Mouse (Mus musculus) forebrain, embryonic 10.5 days (tissue): ENCODE results near the gene 4933402J07Rik. TPM values are rescaled to one million over a fixed set of nuclear protein-coding genes. Genes with fewer than 3 reads are reported as not detected.

ENCODE experiments used
- DNase-seq: peaks from one replicate; pipeline ENCODE4 v3.0.0-alpha.2; 2017; ENCODE audit warnings: low spot score; ENCODE audit errors: extremely low spot score
- H3K27ac ChIP-seq: fragments of 300-500 bp; sonication (generic); 2 replicates; pipeline ENCODE4 v1.5.1; 2016; ENCODE audit warnings: mild to moderate bottlenecking
- H3K27me3 ChIP-seq: fragments of 300-500 bp; sonication (generic); 2 replicates; pipeline ENCODE4 v1.6.1; 2016; ENCODE audit warnings: mild to moderate bottlenecking; ENCODE audit not compliant: poor library complexity, severe bottlenecking
- H3K36me3 ChIP-seq: fragments of 300-500 bp; sonication (generic); replicated peaks from 2 replicates; pipeline ENCODE4 v1.6.1; 2016; ENCODE audit warnings: mild to moderate bottlenecking, moderate library complexity
- H3K4me1 ChIP-seq: fragments of 300-500 bp; sonication (generic); 2 replicates; pipeline ENCODE4 v1.6.1; 2016
- H3K4me3 ChIP-seq: fragments of 300-500 bp; sonication (generic); 2 replicates; pipeline ENCODE4 v1.5.1; 2016; ENCODE audit warnings: mild to moderate bottlenecking, moderate library complexity
- H3K9me3 ChIP-seq: fragments of 300-500 bp; sonication (generic); 2 replicates; pipeline ENCODE4 v1.6.1; 2016; ENCODE audit warnings: mild to moderate bottlenecking, moderate library complexity
- WGBS: fragments of 180-500 bp; shearing (Covaris S2); methylation state at CpG from one replicate; pipeline ENCODE4 v1.1.7; 2016; 5-methylcytosine and 5-hydroxymethylcytosine counted together
- polyA plus RNA-seq: library from polyadenylated mRNA; unstranded; fragments of >200 nt; fragmentation: Nextera tagmentation; extraction: Ambion mirVana; gene quantifications from 2 replicates; pipeline ENCODE4 v1.2.1, GENCODE M21; 2016

4933402J07Rik gene
- not detected in 2 replicates for polyA plus RNA-seq

DNA sequence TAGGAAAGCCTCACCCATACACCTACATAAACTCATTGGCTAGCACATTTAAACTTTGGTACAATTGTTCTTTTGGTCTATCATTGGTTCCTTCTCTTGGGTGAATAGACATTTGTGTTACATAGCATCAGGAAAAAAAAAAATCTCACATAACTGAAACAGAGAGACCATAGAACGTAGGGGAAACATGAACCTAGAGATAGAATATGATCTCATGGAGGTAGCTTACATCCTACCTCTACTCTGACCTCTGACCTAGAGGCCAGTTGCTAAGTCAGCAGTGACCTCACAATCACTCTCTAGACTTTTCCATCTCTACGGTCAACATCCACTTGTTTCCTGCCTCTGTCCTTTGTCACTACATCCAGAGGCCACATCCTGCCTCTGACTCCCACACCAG lies at the start of gene 4933402J07Rik:
TSS of gene 4933402J07Rik (plus strand) at position 301 of the 400 bp plus-strand sequence.
- H3K9me3 ChIP-seq, result no peaks in the 10 kb centered on the region
- H3K36me3 ChIP-seq, result no peaks in the 10 kb centered on the region
- DNase-seq, result no peak
- H3K27ac ChIP-seq, result no peak within 1 kb of the TSS
- no peaks in the 10 kb centered on the region for H3K4me1 ChIP-seq
- no peak within 1 kb of the TSS for H3K4me3 ChIP-seq
- 79% methylated on average over 2 of the region's 2 CpGs for WGBS
- no peaks in the 10 kb centered on the region for H3K27me3 ChIP-seq

DNA sequence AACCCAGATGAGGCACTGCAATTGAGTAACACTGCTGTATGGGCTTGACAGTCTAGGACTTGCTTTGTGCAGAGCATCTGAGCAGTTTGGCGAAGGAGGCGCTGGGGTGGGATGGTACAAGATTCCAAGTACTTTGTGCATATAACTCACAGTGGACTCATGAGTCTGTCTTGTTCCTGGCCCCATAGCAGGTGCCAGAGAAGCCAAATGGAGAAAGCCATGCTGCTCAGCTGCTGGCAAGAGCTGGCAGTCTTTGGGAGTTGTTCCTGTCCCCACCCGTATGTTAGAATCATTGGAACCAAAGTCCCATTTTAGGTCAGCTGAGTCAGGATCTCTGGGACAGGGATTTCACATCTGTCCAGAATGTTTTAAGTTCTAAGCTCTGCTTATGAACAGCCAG lies 46.5 kb upstream of the 4933402J07Rik start:
- Histone ChIP-seq H3K36me3 (no peaks in the 10 kb centered on the region), H3K4me3 (no peak overlapping the region), H3K27ac (no peak overlapping the region), H3K9me3 (no peaks in the 10 kb centered on the region), H3K4me1 (peaks cover 6% of the 10 kb centered on the region), H3K27me3 (no peaks in the 10 kb centered on the region)
- 95% methylated on average over 3 of the region's 3 CpGs for WGBS
- no peak for DNase-seq

DNA sequence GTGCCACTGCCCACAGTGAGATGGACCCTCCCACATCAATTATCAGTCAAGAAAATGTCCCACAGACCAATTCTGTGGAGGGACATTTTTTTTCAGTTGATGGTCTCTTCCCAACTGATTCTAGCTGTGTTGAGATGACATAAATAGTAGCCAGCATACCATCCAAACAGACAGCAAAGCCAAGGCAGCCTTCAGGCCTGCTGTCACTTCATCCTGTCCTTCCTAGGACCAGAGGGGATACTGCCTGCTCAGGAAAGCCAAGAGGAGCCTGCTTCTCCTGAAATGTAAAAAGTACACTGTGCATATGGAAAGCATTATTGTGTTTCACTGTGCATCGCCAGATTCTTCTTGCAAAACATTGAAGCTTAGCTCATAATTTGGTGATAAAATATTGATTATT lies 38.6 kb upstream of the 4933402J07Rik start:
- Histone ChIP-seq H3K9me3 (no peaks in the 10 kb centered on the region), H3K36me3 (no peaks in the 10 kb centered on the region), H3K4me1 (no peaks in the 10 kb centered on the region), H3K27me3 (no peaks in the 10 kb centered on the region), H3K4me3 (no peak overlapping the region), H3K27ac (no peak overlapping the region)
- WGBS, result 89% methylated on average over 1 of the region's 1 CpGs
- DNase-seq, result no peak

GRCm38 (mm10) chr8:87531176-87531575 lies 32.5 kb upstream of the 4933402J07Rik start:
- Histone ChIP-seq H3K9me3 (no peaks in the 10 kb centered on the region), H3K36me3 (no peaks in the 10 kb centered on the region), H3K27me3 (0 out of 2 replicates have a peak, but pooled peaks cover 7% of the 10 kb centered on the region), H3K27ac (no peak overlapping the region), H3K4me3 (no peak overlapping the region), H3K4me1 (no peaks in the 10 kb centered on the region)
- DNase-seq, result no peak
- 64% methylated on average over 4 of the region's 4 CpGs for WGBS

GRCm38 (mm10) chr8:87533476-87533875 lies 30.2 kb upstream of the 4933402J07Rik start:
- H3K27ac ChIP-seq, result no peak overlapping the region
- 89% methylated on average over 4 of the region's 4 CpGs for WGBS
- H3K9me3 ChIP-seq, result no peaks in the 10 kb centered on the region
- peaks cover 6% of the 10 kb centered on the region for H3K4me1 ChIP-seq
- no peaks in the 10 kb centered on the region for H3K36me3 ChIP-seq
- H3K4me3 ChIP-seq, result no peak overlapping the region
- peaks cover 7% of the 10 kb centered on the region; the same call in 1 of the 2 replicates for H3K27me3 ChIP-seq
- DNase-seq, result no peak

DNA sequence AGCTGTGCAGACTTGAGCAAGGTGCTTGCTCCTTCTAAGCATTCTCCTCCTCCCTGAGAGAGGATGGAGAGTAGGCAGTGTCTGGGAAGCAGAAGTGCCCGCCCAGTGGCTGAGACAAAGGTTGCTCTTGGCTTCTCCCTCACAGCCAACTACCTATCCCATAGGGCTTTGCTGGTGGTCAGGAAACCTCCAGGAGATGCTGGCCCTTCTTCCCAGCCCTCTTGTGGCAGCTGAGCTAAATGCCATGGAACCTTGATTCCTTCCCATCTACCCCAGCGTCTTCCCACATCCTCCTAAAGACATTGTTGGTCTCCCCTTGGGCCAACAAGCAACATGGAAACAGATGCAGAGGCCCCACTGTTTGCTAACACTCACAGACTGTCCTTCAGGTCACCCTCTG lies 28.8 kb upstream of the 4933402J07Rik start:
- Histone ChIP-seq H3K27me3 (peaks cover 7% of the 10 kb centered on the region; the same call in 1 of the 2 replicates), H3K4me1 (peaks cover 10% of the 10 kb centered on the region), H3K27ac (no peak overlapping the region), H3K36me3 (no peaks in the 10 kb centered on the region), H3K9me3 (no peaks in the 10 kb centered on the region), H3K4me3 (no peak overlapping the region)
- 47% methylated on average over 2 of the region's 2 CpGs for WGBS
- no peak for DNase-seq

- H3K36me3 ChIP-seq, result no peaks in the 10 kb centered on the region
- H3K4me3 ChIP-seq, result peak overlapping the region; percentile 22
- peak; percentile 85 for DNase-seq
- no peak overlapping the region for H3K27ac ChIP-seq
- 8% methylated on average over 23 of the region's 23 CpGs for WGBS
- H3K4me1 ChIP-seq, result peaks cover 18% of the 10 kb centered on the region
- H3K9me3 ChIP-seq, result no peaks in the 10 kb centered on the region
- peaks cover 16% of the 10 kb centered on the region for H3K27me3 ChIP-seq
Observed at GRCm38 (mm10) chr8:87536615-87537329, 26.9 kb upstream of the 4933402J07Rik start.

- Histone ChIP-seq H3K27me3 (peaks cover 16% of the 10 kb centered on the region), H3K4me3 (peak overlapping the region; percentile 23), H3K4me1 (peaks cover 18% of the 10 kb centered on the region), H3K27ac (no peak overlapping the region), H3K36me3 (no peaks in the 10 kb centered on the region), H3K9me3 (no peaks in the 10 kb centered on the region; the same call in 1 of the 2 replicates)
- peak; percentile 15 for DNase-seq
- WGBS, result 19% methylated on average over 15 of the region's 15 CpGs
Observed at GRCm38 (mm10) chr8:87539829-87540394, 23.7 kb upstream of the 4933402J07Rik start.

DNA sequence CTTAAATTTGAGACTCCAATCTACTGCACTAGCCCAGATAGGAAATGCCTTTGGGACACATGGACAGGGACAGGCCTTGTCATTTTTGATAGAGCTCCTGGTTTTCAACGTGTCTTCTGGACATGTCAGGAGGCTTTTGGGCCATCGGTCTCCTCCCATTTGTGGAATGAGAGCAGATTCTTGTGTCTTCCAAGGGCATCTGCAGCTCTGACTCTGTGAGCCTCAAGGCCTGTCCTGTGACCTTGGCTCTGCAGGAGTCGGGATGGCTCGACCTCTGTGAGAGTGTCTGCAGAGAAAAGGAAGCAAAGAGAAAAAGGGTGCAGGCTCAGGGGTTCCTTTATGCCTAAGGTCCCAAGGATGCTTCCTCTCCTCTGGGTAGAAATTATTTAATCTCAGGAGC lies 13.8 kb upstream of the 4933402J07Rik start:
- H3K4me3 ChIP-seq, result no peak overlapping the region
- no peaks in the 10 kb centered on the region for H3K4me1 ChIP-seq
- H3K27ac ChIP-seq, result no peak overlapping the region
- no peaks in the 10 kb centered on the region for H3K9me3 ChIP-seq
- 74% methylated on average over 4 of the region's 4 CpGs for WGBS
- no peaks in the 10 kb centered on the region for H3K36me3 ChIP-seq
- DNase-seq, result no peak
- no peaks in the 10 kb centered on the region for H3K27me3 ChIP-seq

DNA sequence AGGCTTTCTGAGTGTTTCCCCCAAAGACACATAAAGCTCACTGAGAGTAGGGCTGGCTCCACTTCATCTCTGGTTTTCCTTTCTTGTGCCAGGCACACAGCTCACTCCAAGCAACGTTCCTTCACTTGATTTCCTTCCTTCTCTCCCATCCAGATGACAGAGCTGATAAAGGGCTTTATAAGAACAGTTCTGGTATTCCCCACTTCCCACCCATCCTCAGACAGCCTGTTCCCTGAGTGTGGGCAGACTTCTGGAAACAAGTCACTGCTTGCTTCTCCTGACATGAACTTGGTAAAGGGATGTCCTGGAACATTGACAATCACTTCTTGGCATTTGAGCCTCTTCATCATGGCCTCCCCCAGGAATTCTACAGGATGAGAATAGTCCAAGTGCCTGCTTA lies 10.9 kb upstream of the 4933402J07Rik start:
- no peaks in the 10 kb centered on the region for H3K36me3 ChIP-seq
- H3K9me3 ChIP-seq, result no peaks in the 10 kb centered on the region
- WGBS, result 66% methylated on average over 1 of the region's 1 CpGs
- H3K4me3 ChIP-seq, result no peak overlapping the region
- no peak overlapping the region for H3K27ac ChIP-seq
- no peaks in the 10 kb centered on the region for H3K27me3 ChIP-seq
- no peaks in the 10 kb centered on the region for H3K4me1 ChIP-seq
- DNase-seq, result no peak

- no peaks in the 10 kb centered on the region for H3K9me3 ChIP-seq
- DNase-seq, result no peak
- no peaks in the 10 kb centered on the region for H3K4me1 ChIP-seq
- WGBS, result 82% methylated on average over 2 of the region's 2 CpGs
- no peak overlapping the region for H3K27ac ChIP-seq
- H3K36me3 ChIP-seq, result no peaks in the 10 kb centered on the region
- H3K27me3 ChIP-seq, result no peaks in the 10 kb centered on the region
- H3K4me3 ChIP-seq, result no peak overlapping the region
Observed at GRCm38 (mm10) chr8:87560801-87561200, 2.9 kb upstream of the 4933402J07Rik start.

DNA sequence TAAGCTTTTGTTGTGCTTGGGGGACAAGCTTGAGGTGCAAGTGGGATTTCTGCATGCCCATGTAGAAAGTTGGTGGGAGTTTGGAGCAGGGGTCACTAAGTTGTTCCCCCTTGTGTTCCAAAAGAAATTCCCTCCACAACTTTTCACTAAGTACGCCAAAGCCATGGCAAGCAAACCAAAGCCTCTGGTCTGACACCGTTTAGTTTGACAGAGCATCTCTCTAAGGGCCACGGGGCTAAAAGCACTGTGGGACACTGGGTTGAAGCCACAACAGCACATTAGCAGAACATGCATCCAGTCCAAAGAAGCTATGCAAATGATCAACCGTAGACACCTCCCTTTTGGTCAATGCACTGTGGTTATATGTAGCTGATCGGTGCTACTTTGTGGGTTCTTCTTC lies 5.5 kb downstream of the 4933402J07Rik start:
- no peak overlapping the region for H3K27ac ChIP-seq
- H3K4me1 ChIP-seq, result peaks cover 19% of the 10 kb centered on the region
- H3K4me3 ChIP-seq, result no peak overlapping the region
- no peaks in the 10 kb centered on the region for H3K36me3 ChIP-seq
- peaks cover 12% of the 10 kb centered on the region; the same call in 1 of the 2 replicates for H3K27me3 ChIP-seq
- H3K9me3 ChIP-seq, result no peaks in the 10 kb centered on the region
- 83% methylated on average over 5 of the region's 5 CpGs for WGBS
- DNase-seq, result no peak
